Mouse (Mus musculus) CH12.LX (cell line): ENCODE data around the gene Abr.
A peak's percentile ranks its signal among the peaks of the same experiment; 100 is the strongest.

ENCODE experiments used
- CHD2 ChIP-seq: IDR thresholded peaks from 2 replicates; pipeline ENCODE4 v1.6.1; 2011; ENCODE audit warnings: low read length, improper control_type of control experiment
- CTCF ChIP-seq, 2 experiments: IDR thresholded peaks in 1 of 2; conservative IDR thresholded peaks in 1 of 2; 2 replicates each; pipeline ENCODE4 v1.5.1; 2011 to 2012; ENCODE audit warnings: low read depth in 2 of 2, low read length in 2 of 2, improper control_type of control experiment in 1 of 2, inconsistent platforms in 1 of 2, mild to moderate bottlenecking in 1 of 2, moderate library complexity in 1 of 2
- HCFC1 ChIP-seq: IDR thresholded peaks from 2 replicates; pipeline ENCODE4 v1.6.1; 2012; ENCODE audit warnings: low read depth, mild to moderate bottlenecking, inconsistent platforms, low read length, improper control_type of control experiment
- JUND ChIP-seq: conservative IDR thresholded peaks from 2 replicates; pipeline ENCODE4 v1.6.1; 2011; ENCODE audit warnings: low read depth, low read length, improper control_type of control experiment
- KAT2A ChIP-seq: IDR thresholded peaks from 2 replicates; pipeline ENCODE4 v1.6.1; 2012; ENCODE audit warnings: low read length, improper control_type of control experiment, inconsistent platforms; ENCODE audit not compliant: insufficient replicate concordance
- MAX ChIP-seq: IDR thresholded peaks from 2 replicates; pipeline ENCODE4 v1.6.1; 2011; ENCODE audit warnings: low read length, improper control_type of control experiment
- NRF1 ChIP-seq: IDR thresholded peaks from 2 replicates; pipeline ENCODE4 v1.6.1; 2014; ENCODE audit warnings: low read depth, mild to moderate bottlenecking, inconsistent platforms, low read length, improper control_type of control experiment, moderate library complexity
- POLR2A ChIP-seq: IDR thresholded peaks from 2 replicates; pipeline ENCODE4 v1.6.1; 2011; ENCODE audit warnings: low read depth, mild to moderate bottlenecking, improper control_type of control experiment, low read length
- SIN3A ChIP-seq: IDR thresholded peaks from 2 replicates; pipeline ENCODE4 v1.6.1; 2012; ENCODE audit warnings: low read length, improper control_type of control experiment, inconsistent platforms
- TCF12 ChIP-seq: IDR thresholded peaks from 2 replicates; pipeline ENCODE4 v1.6.1; 2014; ENCODE audit warnings: low read depth, mild to moderate bottlenecking, inconsistent platforms, low read length, improper control_type of control experiment
- UBTF ChIP-seq: IDR thresholded peaks from 2 replicates; pipeline ENCODE4 v1.6.1; 2012; ENCODE audit warnings: low read depth, mild to moderate bottlenecking, inconsistent platforms, low read length, improper control_type of control experiment, moderate library complexity

GRCm38 (mm10) chr11:76572820-76573385, 49.2 kb downstream of the Abr start:
- TF ChIP-seq POLR2A (0 out of 2 replicates have a peak, but pooled peaks have one; percentile 32), KAT2A (no peak), CTCF (conservative IDR thresholded peaks at IDR 0.05 in 1 of 2, IDR thresholded peaks at IDR 0.05 in 1 of 2; ENCODE audit: low read depth in 2 of 2, low read length in 2 of 2) (no peak), HCFC1 (peak; percentile 42), SIN3A (peak; percentile 82; the same call in 1 of the 2 replicates), NRF1 (0 out of 2 replicates have a peak, but pooled peaks have one; percentile 15), MAX (peak; percentile 85), JUND (peak; percentile 43; the same call in 1 of the 2 replicates), CHD2 (peak; percentile 74), UBTF (no peak), TCF12 (peak; percentile 85)
